Mouse (Mus musculus) ES-E14 (cell line): ENCODE data around the gene Rrbp1.

Experiments
- CHD2 ChIP-seq: IDR thresholded peaks from 2 replicates; pipeline ENCODE4 v1.6.1; 2014; ENCODE audit warnings: mild to moderate bottlenecking, low read depth, low read length, inconsistent platforms
- ZNF384 ChIP-seq: IDR thresholded peaks from 2 replicates; pipeline ENCODE4 v1.6.1; 2012; ENCODE audit warnings: low read depth, low read length, inconsistent platforms

DNA sequence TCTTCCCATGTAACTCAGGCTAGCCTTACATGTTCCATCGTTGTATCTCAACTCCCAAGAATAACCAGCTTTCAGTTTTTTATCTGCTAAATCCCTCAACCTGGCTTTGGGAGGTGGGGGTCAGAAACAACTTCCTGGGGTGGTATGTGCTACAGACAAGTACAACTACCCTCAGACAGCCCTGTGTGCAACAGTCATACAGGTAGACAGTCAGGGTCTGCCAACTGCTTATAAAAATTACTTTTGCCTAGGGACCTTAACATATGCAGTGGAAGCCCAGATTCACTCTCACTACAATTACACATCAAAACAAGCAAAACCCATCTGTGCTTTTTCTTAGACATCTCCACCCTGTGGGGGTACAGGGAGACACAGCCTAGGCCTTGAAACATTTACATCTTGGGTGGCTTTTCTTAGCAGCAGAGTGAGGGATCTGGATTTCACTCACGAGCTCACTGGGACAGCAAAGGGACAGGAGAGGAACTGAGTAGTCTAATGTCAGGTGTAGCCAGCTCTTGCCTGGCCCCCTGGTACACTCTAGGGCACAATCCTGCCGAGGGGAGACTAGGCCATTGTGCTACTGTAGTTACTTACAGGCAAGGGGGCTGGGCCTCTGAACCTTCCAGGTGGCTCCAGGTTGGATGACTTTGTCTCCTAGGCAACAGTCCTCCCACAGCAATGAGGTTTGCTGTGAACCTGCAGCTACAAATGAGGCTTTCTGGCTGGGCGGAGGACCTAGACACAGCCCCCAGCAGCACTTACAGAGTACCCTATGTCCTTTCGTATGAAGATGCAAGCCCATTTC, 34.9 kb upstream of the Rrbp1 start:
- TF ChIP-seq CHD2, result no peak
- TF ChIP-seq ZNF384, result no peak
